Mouse (Mus musculus) brain, embryonic 18.5 days (tissue): ENCODE data around the gene Cacnb1.

Source experiments
- DNase-seq: peaks from one replicate; pipeline ENCODE4 v3.0.0-alpha.2; 2012; ENCODE audit warnings: low read depth, low spot score

The Cacnb1 gene

DNA sequence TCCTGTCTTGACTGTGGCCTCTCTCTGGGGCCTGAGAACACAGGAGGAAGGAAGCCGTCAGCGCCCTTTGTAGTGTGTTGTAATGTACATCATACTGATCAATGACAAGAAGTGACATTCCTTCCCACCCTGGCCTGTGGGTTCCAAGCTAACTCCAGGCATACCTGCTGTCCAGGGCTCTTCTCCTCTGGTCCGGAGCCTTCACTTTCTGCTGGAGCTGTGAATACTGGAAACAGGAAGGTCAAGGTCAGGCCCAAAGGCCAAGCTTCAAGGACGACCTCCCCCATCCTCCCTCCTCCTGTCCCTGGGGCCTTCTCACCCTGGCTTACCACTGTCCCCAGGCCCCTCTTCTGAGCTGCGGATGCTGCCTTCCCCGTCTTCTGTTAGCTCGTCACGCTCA, 18.1 kb upstream of the Cacnb1 start:
- DNase-seq = no peak

DNA sequence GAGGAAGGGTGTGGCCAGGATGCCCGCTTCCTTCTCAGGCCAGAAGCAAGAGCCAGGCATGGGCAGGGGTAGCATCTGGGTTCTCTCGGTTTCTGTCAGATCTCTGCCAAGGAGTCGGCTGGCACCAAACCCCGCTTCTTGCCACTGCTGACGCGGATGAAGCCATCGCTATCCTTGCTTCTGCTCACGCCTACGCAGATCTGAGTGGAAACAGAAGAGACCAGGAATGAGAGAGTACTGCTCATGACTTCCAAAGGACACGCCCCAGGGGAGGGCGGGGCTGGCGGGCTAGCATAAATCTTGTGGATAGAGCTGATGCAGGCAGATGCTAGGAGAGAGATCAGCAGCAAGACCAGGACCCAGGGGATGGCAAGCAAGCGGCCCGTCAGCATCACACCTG, 15.0 kb upstream of the Cacnb1 start:
- no peak for DNase-seq

DNA sequence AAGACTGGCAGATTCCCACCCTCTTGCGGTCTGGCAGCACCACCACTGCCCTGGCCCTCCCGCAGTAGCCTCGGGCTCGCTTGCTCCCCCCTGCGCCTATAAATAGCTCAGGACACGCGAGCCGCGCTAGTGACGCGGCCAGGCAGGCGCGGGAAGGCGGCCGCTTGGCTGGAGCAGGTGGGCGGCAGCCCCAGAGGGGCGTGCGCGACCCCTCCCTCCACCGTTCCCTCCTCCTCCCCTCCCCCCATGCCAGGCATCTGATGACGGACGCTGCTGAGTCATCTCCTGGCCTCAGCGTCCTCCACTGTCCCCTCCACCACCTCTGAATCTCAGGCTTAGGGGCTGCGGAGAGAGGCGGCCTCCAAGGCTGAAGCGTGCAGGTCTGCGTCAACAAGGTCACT, 13.1 kb upstream of the Cacnb1 start:
- DNase-seq = no peak

DNA sequence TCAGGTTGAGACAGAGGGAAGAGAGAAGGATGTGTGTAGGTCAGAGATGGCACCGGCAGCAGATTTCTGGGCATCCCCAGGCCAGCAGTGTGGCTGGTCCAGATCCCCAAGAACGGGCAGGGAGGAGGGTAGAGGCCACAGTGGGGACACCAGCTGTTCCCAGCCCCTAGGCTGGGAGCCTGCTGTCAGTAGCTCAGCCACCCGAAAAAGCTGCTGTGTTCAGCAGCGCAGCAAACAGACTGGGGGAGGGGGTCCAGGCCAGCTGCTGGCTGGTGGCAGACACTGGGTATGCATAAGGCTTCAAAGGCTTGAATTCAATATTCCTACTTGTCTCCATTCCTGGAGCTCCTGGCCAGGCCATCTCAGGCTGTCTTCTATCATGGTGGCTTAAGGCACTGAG, 12.0 kb upstream of the Cacnb1 start:
- no peak for DNase-seq

DNA sequence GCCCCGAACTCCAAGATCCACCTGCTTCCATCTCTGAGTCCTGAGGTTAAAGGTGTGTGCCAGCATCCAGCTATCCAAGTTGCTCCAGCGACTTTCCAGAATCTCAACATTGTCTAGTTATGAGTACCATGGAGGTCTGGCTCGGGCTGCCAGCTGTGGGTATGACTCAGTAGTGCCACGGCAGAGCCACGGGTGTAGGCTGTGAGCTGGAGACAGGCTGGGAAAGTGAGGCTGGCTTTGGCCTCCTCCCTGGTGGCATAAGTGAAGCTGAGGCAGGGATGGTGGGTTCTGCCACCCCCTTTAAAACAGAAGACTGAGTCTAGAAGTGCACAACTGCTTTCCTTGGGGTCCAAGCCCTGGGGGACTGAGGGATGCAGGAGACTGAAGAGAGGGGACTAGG, 11.2 kb upstream of the Cacnb1 start:
- no peak for DNase-seq

DNA sequence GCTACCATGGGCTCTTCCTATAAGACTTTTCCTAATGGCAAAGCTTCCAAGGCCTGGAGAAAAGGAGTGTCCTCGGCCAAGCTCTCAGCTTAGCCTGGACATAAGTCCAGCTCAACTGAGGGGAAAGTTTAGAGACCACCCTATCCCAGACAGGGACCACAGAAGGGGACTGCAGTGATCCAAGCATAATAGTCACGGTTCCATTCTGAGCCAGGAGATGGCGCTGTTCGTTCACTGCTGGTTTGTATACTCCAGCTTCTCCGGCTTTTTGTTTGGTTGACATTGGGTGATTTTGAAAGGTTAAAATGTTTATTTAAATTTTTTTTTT, 8.6 kb upstream of the Cacnb1 start:
- DNase-seq = peak; percentile 36

DNA sequence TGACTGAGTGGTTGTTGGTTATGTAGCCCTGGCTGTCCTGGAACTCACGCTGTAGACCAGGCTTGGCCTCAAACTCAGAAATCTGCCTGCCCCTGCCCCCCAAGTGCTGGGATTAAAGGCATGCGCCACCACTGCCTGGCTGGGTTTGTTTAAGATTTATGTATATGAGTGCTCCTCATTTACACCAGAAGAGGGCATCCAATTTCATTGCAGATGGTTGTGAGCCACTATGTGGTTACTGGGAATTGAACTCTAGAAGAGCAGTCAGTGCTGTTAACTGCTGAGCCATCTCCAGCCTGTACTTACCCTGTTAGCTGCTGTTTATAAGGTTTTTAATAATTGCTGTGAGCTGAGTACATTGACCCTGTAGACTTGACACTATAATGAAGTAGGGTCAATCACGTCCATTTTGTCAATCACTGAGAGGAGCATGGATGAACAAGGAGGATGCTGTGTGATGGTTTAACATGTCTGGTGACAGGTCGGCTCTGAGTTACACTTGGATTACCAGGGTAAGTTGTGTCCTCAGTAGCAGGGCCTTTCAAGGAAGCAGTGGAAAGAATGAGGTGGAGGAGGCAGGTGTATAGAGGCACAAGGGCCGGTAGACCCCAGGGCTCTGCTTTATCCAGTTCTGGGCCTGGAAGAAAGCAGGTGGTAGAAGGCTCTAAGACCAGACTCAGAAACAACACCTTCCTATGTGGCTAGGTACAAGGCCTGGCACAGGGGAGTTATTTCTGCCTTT, 8.0 kb upstream of the Cacnb1 start:
- no peak for DNase-seq

DNA sequence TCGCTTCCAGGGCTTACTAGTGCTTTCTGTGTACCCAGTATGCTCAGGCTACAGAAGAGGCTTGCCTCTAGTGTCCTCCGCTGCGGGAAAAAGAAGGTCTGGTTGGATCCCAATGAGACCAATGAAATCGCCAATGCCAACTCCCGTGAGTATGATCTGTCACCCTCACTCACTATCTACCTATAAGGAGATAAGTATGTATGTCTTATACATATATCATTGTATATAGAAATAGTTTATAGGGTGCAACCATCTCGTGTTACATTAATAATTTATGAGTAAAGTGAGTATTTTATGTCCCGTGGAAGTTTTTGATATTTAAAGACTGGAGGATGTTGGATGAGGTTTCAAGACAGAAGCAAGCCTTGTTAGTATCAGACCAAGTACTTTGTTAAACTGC, 5.0 kb upstream of the Cacnb1 start:
- no peak for DNase-seq

DNA sequence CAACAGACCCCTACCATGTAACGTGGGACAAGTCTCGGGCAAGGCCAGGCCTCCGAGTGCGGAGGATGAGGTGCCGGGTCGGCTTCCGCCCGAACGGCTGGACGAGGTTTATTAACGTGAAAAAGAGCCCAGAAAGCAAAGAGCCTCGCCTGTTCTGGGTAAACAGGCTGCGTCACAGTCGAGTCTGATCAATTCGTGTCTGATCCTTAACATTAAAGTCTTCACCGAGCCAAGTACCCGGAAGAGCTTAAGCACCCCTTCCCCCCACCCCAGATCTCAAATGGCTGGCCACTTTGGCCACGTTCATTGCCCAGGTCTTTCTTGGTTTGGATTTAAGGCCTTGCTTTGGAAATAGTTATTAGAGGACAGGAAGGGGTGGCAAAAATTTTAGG, 4.5 kb upstream of the Cacnb1 start:
- no peak for DNase-seq

DNA sequence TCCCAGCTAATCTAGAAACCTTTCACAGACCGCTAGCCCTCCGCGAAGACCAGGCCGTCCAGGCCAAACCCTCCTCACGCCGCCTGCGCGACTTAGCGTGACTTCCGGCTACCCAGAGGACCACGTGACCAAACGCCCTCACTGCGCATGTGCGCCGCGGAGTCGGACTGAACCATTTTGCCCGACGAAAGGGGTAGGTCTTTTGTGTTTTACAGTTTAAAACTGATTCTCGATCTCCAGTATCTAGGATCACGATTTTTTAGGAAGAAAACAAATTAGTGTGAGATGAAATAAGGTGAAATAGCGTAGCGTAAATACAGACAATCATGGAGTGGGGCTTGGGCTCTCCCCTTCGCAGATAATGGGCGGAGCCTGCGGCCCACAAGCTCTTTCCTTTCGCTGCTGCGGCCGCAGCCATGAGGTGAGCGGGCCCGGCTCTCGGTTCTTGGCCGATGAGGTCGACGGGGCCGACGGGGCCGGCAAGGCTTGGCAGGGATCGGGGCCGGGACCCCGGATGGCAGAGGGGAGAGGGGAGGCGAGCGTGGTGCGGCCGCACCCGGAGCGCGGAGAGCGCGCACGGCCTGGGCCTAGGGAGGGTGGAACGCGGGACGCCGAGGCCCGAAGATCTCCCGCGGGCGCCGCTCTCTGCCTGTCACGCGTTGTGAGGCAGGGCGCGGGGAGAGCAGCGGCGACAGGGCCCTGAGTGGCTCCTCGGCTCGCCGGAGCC, 3.9 kb upstream of the Cacnb1 start, which contains the start of gene Rpl19:
Gene Rpl19, plus strand, starts transcription at position 141 of the 727 bp plus-strand sequence.
- DNase-seq = peak; percentile 79

DNA sequence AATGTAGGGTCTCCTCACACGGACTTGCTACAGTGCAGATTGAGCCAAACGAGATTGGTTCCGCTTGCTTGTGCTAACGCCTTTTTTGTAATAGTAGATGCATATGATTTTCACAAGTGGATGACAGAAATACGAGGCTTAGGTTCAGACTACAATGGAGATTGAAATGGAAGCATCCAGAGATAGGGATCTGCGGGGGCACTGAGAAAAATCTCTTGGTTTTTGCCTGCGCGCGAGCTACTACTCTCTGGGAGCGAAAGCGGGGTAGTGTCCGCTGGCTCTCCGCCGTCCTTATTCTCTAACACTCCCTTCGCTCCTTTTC, 3.4 kb upstream of the Cacnb1 start:
- no peak for DNase-seq

DNA sequence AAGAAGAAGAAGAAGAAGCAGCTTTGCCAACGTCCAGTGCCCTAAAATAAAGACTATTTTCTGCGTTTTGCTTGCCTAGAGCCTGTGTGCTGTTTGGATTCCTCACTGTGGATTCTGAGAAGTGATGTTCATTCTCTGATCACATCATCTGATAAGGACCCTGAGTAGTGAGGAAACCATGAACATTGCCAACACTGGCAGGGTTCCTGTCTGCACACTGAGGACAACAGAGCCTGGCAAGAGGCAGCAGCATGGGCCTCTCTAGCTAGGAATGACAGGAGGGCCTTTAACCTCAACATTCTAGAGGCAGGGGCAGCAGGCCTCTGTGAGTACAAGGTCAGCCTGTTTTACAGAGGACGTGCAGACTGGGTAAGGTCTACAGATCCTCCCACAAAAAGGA, 1.7 kb upstream of the Cacnb1 start:
- no peak for DNase-seq

DNA sequence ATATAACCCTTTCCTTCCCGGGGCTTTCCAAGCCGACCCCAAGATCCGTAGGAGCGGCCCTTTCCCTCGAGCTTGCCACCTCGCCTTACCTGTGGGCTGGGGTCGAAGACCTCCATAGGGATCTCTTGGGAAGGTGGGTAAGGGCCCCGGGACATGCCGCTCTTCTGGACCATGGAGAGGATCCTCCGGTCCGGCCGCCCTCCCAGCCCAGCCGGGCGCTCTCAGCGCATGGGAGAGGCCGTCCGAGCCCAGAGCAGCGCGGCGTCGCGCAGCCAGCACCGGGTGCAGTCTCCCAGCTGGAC, 630 bp downstream of the Cacnb1 start:
- DNase-seq = no peak

DNA sequence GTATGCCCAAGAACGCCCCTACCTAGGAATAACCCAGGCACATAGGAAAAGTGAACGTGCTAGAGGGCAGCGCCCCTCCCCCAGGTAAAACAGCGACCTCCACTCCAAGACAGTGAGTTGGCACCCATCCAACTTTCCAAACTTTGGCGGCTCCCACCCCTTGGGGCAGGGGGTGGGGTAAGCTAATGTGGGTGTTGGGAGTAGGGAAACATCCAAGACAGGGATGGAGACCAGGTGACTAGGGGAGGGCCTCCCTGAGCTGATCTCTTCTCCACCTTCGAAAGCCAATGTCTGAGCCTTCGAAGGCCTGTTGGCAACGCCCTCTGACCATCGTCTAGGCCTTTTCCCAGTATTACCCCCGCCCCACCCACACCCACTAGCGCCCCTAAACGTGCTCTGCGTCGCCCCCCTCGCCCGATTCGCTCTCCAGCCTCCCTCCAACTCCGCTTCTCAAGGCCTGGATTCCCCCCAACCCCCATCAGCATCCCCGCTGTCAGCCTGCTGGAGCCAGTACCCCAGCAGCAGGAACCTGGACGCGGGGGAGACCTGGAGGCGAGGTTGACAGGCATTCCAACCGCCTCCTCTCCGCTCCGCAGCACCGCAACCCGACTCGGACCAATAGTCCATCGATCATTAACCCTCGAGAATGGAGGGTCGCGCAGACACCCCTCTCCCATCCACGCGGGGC, 1.1 kb downstream of the Cacnb1 start:
- peak; percentile 39 for DNase-seq

DNA sequence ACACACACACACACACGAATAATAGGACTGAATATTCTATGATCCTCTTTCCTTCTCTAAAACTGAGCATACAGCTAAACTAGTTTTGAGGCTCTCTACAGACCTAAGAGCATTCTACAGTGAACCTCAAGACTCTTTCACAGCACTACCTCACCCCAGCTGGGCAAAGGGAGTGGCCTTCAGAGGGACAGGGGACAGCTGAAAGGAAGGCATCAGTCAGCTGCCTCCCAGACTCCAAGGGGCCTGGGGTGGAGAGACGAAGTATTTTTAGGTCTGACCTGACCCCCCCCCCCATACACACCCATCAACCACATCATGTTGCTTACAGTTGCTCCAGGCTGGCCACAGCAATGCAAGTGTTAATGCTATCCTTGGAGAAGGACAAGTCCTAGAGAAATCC, 1.7 kb downstream of the Cacnb1 start:
- no peak for DNase-seq

DNA sequence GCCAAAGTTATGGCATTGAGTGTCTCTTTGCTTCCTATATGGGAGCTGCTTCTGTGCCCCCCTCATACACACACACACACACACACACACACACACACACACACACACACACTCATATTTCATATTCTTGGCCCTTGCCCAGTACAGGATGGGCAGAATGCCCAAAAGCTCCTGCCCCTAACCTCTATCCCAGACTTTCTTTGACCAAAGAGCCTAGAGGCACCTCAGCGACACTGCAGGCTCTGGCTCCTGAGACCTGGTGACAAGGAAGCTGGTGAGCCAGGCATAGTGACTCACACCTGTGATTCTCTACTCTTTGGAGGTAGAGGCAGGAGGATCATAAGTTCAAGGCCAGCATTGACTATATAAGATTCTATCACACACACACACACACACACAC, 2.1 kb downstream of the Cacnb1 start:
- no peak for DNase-seq

DNA sequence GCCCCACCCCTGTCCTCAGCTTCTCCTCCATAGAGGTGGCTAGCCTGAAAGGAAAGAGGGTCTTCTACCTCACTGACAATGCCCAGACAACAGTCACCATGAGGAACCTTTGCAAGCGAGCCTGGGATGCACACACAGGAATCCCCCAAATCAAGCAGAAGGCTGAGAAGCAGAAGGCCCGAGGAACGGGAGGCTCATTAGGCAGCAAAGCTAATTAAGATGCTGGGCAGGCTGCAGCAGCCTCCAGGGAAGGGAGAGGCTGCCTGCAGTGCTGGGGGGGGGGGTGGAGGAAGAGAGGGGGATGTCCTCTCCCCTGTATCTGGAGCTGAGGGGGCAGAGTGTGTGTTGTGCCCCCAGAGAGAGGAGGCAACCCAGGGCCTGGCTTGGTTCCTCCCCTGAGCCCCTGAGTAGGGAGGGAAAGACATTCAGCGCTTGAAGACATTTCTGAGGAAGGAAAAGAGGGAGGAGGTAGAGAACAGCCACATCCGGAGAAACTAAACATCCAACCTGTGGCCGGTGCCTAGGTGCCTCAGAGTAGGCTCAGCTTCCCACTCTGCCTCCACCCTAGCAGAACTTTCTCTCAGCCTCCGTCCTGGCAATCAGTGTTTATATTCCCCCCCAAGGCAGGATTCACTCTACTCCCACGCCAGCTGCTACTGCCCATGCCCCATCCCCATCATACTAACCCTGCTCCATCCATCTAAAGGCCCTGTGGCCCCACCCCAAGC, 2.8 kb downstream of the Cacnb1 start:
- DNase-seq = no peak

DNA sequence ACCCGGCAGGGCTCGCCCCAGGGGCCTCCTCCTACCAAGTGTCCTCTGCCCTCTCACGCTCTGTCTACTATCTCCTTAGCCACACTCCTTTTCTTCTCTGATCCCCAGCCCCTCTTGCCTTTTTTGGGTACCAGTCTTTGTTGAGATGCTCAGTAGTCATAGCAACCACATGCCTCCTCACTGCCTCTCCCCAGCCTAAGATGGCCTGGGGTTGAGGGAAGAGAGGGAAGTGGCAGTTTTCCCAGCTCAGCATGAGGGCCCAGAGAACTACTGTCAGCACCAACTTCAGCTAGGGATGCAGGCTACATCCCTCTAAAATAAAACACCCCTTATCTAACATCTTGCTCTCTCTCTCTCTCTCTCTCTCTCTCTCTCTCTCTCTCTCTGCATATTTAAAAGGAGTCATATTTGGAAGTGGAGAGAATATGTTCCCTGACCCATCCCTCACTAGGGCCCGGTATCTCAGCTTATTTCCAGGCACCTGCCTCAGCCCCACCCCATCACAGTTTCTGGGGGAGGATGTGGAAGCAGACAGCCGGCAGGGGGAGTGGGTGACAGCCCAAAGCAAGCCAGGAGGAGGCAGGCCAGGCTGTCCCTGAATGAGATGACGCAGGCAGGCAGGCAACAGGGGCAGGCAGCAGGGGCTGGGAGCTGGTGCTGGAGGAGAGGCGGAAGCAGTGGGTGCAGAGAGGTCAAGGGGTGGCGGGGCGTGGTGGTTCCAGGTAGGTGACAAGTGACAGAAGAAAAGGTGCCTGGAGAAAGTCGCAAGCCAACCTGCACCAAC, 3.8 kb downstream of the Cacnb1 start:
- no peak for DNase-seq

DNA sequence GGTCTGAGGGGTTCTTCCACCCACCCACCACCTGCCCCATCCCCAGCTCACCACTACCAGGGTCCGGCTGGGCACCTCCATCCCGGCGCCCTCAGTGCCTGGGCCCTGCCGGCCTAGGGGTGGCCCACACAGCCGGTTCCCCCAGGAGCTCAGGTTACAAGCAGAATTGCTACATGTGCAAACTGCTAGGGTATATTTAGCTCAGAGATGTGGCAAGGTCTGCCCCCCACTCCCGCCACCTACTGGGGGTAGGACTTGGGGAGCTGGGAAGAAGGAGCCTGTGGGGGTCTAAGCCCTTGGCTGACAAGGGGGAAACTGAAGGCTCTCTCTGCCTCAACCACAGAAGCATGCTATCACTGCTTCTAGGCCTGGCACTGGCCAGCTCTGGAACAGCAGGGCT, 4.6 kb downstream of the Cacnb1 start:
- DNase-seq = no peak

DNA sequence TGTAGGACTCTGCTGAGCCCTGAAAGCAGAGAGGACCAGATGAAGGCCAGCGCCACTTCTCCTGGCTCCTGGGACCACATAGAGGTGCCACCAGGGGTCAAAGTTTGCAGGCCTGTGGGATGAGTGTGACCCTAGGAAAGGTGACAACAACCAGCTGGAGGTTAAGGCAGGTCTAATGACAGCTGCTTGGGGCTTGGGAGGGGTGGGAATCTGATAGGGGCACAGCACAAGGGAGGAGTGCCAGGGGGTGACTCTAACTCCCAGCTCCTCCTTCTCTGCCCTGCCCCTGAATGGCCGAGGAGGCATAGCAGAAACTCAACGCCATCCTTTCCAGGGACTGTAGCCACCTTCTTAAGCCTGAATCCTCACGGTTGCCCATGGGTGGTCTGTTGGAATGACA, 6.0 kb downstream of the Cacnb1 start:
- no peak for DNase-seq

DNA sequence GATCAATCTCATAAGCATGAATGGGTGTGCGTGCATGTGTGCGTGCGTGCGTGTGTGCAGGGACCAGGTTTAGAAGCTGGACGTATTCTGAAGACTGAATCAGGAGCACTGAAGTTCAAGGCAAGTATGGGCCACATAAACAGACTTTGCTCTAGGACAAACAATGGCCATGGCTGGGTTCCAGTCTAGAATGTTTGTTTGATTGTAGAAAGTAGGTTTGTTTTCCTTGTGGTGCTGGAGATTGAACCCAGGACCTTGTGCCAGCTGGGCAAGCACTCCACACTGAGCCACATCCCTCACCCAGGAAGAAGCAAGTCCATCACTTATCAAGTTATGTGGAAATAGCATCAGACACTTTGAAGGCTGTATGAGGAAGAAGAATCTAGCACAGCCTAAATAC, 6.7 kb downstream of the Cacnb1 start:
- DNase-seq = no peak

DNA sequence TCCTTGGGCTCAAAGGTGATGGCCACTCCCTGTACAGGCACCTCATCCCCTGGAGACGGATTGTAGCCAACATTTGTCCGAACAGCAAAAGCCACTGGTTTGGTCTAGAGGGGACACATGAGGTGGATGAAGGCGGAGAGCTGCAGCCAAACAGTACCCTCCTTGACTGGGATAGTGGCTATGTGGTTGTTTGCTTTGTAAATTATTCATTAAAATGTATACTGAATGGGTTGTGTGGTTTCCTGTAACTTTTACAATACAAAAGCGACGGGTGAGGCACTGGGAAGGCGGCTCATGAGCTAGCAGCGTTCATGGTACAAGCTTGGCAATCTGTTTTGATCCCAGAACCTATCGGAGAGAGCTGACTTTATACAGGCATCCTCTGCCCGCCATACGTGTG, 10.0 kb downstream of the Cacnb1 start:
- DNase-seq = no peak
